Mouse (Mus musculus) lung, adult 2 months (tissue): ENCODE data around the gene Man2a1.

ENCODE experiments used
- CTCF ChIP-seq: fragments of 200-500 bp; IDR thresholded peaks from 2 replicates; pipeline ENCODE4 v1.5.1; 2011; ENCODE audit warnings: mild to moderate bottlenecking, low read length, control low read depth; ENCODE audit not compliant: insufficient read depth
- POLR2A ChIP-seq: fragments of 200-500 bp; IDR thresholded peaks from 2 replicates; pipeline ENCODE4 v1.6.1; 2011; ENCODE audit warnings: low read depth, mild to moderate bottlenecking, control low read depth, low read length, borderline replicate concordance; ENCODE audit errors: extremely low read depth

- TF ChIP-seq CTCF (no peak), POLR2A (no peak)
Measured at GRCm38 (mm10) chr17:64697277-64697831, 96.8 kb downstream of the Man2a1 start.
